Comparison of ENCODE assay signal across 10 mouse cellular contexts in genomic region chr11:75861213-75861612, GRCm38 (mm10).
DNase-seq lines count a peak whose midpoint lies in the region; ATAC-seq and TF ChIP-seq lines count a peak whose summit lies in the region.
"Had no signal": no experiment of that assay in that cellular context is flagged by ENCODE, and none has a peak within 500 bp of the region (broad histone marks: within the 10 kb centered on the region; RNA-seq: fewer than 3 reads in every experiment).

No protein-coding gene starts in this region.

- WGBS in embryonic facial prominence, embryonic 13.5 days = 7% methylated on average over 14 of the region's 14 CpGs
- WGBS in midbrain, embryonic 16.5 days = 43% methylated on average over 14 of the region's 14 CpGs

- H3K4me3 ChIP-seq in layer of hippocampus, adult 2 months = no peak overlapping the region
- H3K4me3 ChIP-seq in embryonic facial prominence, embryonic 13.5 days = 0 out of 2 replicates have a peak overlapping the region, but pooled peaks have one; percentile 5
- H3K4me3 ChIP-seq in midbrain, embryonic 16.5 days (ENCODE audit: low read depth, low read length) = no peak overlapping the region
- H3K4me3 ChIP-seq: megakaryocyte, embryonic 14.5 days had no signal

- no peaks in the 10 kb centered on the region for H3K9me3 ChIP-seq in embryonic facial prominence, embryonic 13.5 days
- H3K9me3 ChIP-seq in midbrain, embryonic 16.5 days (replicated peaks; ENCODE audit: control insufficient read depth, low read length, poor library complexity, severe bottlenecking) = no peaks in the 10 kb centered on the region
- H3K9me3 ChIP-seq: megakaryocyte, embryonic 14.5 days had no signal

- H3K9ac ChIP-seq in embryonic facial prominence, embryonic 13.5 days = no peak overlapping the region
- H3K9ac ChIP-seq in midbrain, embryonic 16.5 days (ENCODE audit: low read depth, low read length) = no peak overlapping the region; the same call in 1 of the 2 replicates

- H3K27me3 ChIP-seq in embryonic facial prominence, embryonic 13.5 days = no peaks in the 10 kb centered on the region
- no peaks in the 10 kb centered on the region for H3K27me3 ChIP-seq in midbrain, embryonic 16.5 days (ENCODE audit: control insufficient read depth, insufficient read depth, low read depth, low read length)

- H3K36me3 ChIP-seq in embryonic facial prominence, embryonic 13.5 days = no peaks in the 10 kb centered on the region
- H3K36me3 ChIP-seq in midbrain, embryonic 16.5 days (ENCODE audit: control insufficient read depth, insufficient read depth, low read length) = no peaks in the 10 kb centered on the region

- peak overlapping the region; percentile 7; the same call in 1 of the 2 replicates for H3K27ac ChIP-seq in layer of hippocampus, adult 2 months
- H3K27ac ChIP-seq in embryonic facial prominence, embryonic 13.5 days = peak overlapping the region; percentile 70; the same call in 1 of the 2 replicates
- 0 out of 2 replicates have a peak overlapping the region, but pooled peaks have one; percentile 28 for H3K27ac ChIP-seq in midbrain, embryonic 16.5 days (ENCODE audit: low read length)

- peak; percentile 72; the same call in 1 of the 2 replicates for ATAC-seq in embryonic facial prominence, embryonic 13.5 days (ENCODE audit: insufficient number of reproducible peaks, insufficient read depth, low FRiP score, low TSS enrichment, low read depth)
- no peak; the same call in 1 of the 2 replicates for ATAC-seq in midbrain, embryonic 16.5 days

- TF ChIP-seq CTCF in layer of hippocampus, adult 2 months (conservative IDR thresholded peaks at IDR 0.05) = no peak

- peaks cover 62% of the 10 kb centered on the region for H3K4me1 ChIP-seq in embryonic facial prominence, embryonic 13.5 days
- H3K4me1 ChIP-seq in midbrain, embryonic 16.5 days (ENCODE audit: control insufficient read depth, insufficient read depth, low read length) = peaks cover 25% of the 10 kb centered on the region; the same call in 1 of the 2 replicates

- peak overlapping the region; percentile 42 for H3K4me2 ChIP-seq in embryonic facial prominence, embryonic 13.5 days
- H3K4me2 ChIP-seq in midbrain, embryonic 16.5 days (ENCODE audit: low read length) = no peak overlapping the region

- DNase-seq in layer of hippocampus, adult 2 months (ENCODE audit: low spot score in 2 of 2) = no peak
- no peak for DNase-seq in layer of hippocampus, adult 11-12 months (ENCODE audit: low spot score)
- DNase-seq in ZHBTc4 (ENCODE audit: low read depth, low spot score) = peak; percentile 21
- no peak for DNase-seq in right cerebral cortex, adult 2 months (ENCODE audit: low spot score in 2 of 2)
- no peak for DNase-seq in adrenal gland, adult 8-10 months
- DNase-seq: kidney, adult 8-10 months; right cerebral cortex, adult 18-20 months had no signal

Comparison
In these comparisons a context has a peak if more than half of its experiments do, and no peak if none do; other contexts are left out.
1. H3K27ac ChIP-seq: peak in every context shown above with its lines; median percentile 70 in embryonic facial prominence, embryonic 13.5 days; 28 in midbrain, embryonic 16.5 days; 7 in layer of hippocampus, adult 2 months.